Mouse (Mus musculus) spleen, adult 2 months (tissue): ENCODE data around the gene Tmem69.

Experiments used
- CTCF ChIP-seq: fragments of 200-500 bp; IDR thresholded peaks from 2 replicates; pipeline ENCODE4 v1.5.1; 2011; ENCODE audit warnings: mild to moderate bottlenecking, inconsistent platforms; ENCODE audit not compliant: insufficient read depth, insufficient read length, insufficient replicate concordance; ENCODE audit errors: extremely low read depth
- POLR2A ChIP-seq: fragments of 200-500 bp; IDR thresholded peaks from 2 replicates; pipeline ENCODE4 v1.6.1; 2011; ENCODE audit warnings: low read depth, low read length, inconsistent platforms

DNA sequence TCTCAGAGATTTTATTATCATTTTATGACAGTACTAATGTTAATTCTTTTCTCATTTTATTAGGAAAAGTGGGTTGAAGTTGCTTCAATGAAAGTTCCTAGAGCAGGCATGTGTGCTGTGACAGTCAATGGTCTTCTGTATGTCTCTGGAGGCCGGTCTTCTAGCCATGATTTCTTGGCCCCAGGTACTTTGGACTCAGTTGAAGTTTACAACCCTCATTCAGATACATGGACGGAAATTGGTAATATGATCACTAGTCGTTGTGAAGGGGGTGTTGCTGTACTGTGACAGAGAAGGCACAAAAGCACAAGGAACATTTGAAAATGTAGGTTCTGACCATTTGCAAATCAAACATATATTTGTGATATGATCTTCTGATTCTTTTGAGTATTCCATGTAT, 18.0 kb downstream of the Tmem69 start:
- TF ChIP-seq CTCF (no peak), POLR2A (no peak)
